Mouse (Mus musculus) cortical plate, adult 2 months (tissue): ENCODE measurements around the gene Dnajb5.

ENCODE experiments used
- CTCF ChIP-seq: fragments of 200-500 bp; IDR thresholded peaks from 2 replicates; pipeline ENCODE4 v1.5.1; 2011; ENCODE audit warnings: mild to moderate bottlenecking, control low read depth, low read length; ENCODE audit not compliant: insufficient read depth; ENCODE audit errors: extremely low read depth
- POLR2A ChIP-seq: fragments of 200-500 bp; IDR thresholded peaks from 2 replicates; pipeline ENCODE4 v1.6.1; 2011; ENCODE audit warnings: mild to moderate bottlenecking, low read length, control low read depth; ENCODE audit not compliant: insufficient read depth; ENCODE audit errors: extremely low read depth

GRCm38 (mm10) chr4:42950065-42950558, 498 bp downstream of the Dnajb5 start:
- peak; percentile 82 for TF ChIP-seq POLR2A
- no peak for TF ChIP-seq CTCF
